Mouse (Mus musculus) bone marrow, adult 2 months (tissue): ENCODE measurements around the gene Hyal1. TPM values are rescaled to one million over a fixed set of nuclear protein-coding genes. Genes with fewer than 3 reads are reported as not detected.

Experiments used
- H3K27ac ChIP-seq: fragments of 200-500 bp; 2 replicates; pipeline ENCODE4 v1.5.1; 2012; ENCODE audit warnings: low read depth, mild to moderate bottlenecking, control low read depth, inconsistent platforms, low read length; ENCODE audit not compliant: control insufficient read depth, poor library complexity, insufficient read depth
- H3K4me1 ChIP-seq: fragments of 200-500 bp; 2 replicates; pipeline ENCODE4 v1.6.1; 2011; ENCODE audit warnings: low read length; ENCODE audit not compliant: control insufficient read depth, insufficient read depth
- H3K4me3 ChIP-seq: fragments of 200-500 bp; replicated peaks from 2 replicates; pipeline ENCODE3; 2011; ENCODE audit warnings: mild to moderate bottlenecking, low read depth, low read length, control low read depth; ENCODE audit not compliant: control insufficient read depth
- CTCF ChIP-seq: fragments of 200-500 bp; IDR thresholded peaks from 2 replicates; pipeline ENCODE4 v1.5.1; 2011; ENCODE audit warnings: low read length, control low read depth; ENCODE audit not compliant: control insufficient read depth, insufficient read depth
- POLR2A ChIP-seq: fragments of 200-500 bp; IDR thresholded peaks from 2 replicates; pipeline ENCODE4 v1.6.1; 2011; ENCODE audit warnings: low read depth, mild to moderate bottlenecking, control low read depth, low read length, borderline replicate concordance; ENCODE audit not compliant: control insufficient read depth
- WGBS: fragments of 180-500 bp; shearing (Covaris S2); methylation state at CpG from one replicate; pipeline ENCODE4 v1.1.7; 2018; 5-methylcytosine and 5-hydroxymethylcytosine counted together
- polyA plus RNA-seq: library from polyadenylated mRNA; stranded (reverse); fragments of >200 nt; gene quantifications from 2 replicates; pipeline ENCODE4 v1.2.4, GENCODE M21; 2011; ENCODE audit warnings: low replicate concordance; ENCODE audit not compliant: missing spikeins, insufficient read depth, insufficient read length

Gene Hyal1
- polyA plus RNA-seq, 1 experiment = 8.5 TPM

DNA sequence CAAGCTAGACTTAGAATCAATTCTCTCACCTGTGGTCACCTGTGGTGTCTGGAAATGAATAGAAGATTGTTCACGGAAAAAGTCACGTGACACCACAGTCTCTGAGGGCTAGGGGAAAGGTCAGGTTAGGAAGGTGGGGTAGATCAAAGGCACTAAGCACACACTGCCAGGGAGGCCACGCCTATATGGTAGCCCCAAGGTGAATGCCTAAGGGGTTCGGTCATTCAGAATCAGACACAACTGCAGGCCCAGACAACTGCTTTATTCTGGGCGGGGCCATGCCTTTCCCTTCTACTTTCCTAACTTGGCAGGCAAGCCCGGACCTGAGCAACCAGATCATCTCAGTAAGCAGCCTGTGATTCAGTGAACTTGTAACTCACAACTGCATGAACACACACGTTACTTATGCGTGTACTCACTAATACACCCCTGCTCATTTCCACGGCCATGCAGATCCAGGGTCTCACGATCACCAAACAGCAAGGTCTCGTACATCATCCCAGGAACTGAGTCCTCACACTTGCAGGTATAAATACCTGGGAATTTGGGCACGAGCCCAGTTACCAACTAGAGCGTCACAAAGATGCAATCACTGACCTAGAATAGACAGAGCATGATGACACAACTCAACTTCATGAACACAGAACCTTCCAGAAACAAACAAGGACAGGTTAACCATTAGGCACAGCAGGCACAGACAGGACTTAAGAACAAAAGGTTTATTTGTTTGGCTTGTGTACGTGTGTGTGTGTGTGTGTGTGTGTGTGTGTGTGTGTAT is 959 bp upstream of the Hyal1 start:
- WGBS = 85% methylated on average over 14 of the region's 14 CpGs
- H3K4me3 ChIP-seq = no peak overlapping the region
- TF ChIP-seq POLR2A (no peak), CTCF (no peak)
- no peak overlapping the region for H3K27ac ChIP-seq
- no peaks in the 10 kb centered on the region; the same call in 1 of the 2 replicates for H3K4me1 ChIP-seq

DNA sequence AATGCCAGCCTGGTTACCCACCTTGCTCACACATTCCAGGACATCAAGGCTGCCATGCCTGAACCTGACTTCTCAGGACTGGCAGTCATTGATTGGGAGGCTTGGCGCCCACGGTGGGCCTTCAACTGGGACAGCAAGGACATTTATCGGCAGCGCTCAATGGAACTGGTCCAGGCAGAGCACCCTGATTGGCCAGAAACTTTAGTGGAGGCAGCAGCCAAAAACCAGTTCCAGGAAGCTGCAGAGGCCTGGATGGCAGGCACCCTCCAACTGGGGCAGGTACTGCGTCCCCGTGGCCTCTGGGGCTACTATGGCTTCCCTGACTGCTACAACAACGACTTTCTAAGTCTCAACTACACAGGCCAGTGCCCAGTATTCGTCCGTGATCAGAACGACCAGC is 1.1 kb downstream of the Hyal1 start:
- H3K27ac ChIP-seq = no peak overlapping the region
- 94% methylated on average over 10 of the region's 10 CpGs for WGBS
- TF ChIP-seq POLR2A (no peak), CTCF (no peak)
- no peaks in the 10 kb centered on the region; the same call in 1 of the 2 replicates for H3K4me1 ChIP-seq
- H3K4me3 ChIP-seq = no peak overlapping the region

DNA sequence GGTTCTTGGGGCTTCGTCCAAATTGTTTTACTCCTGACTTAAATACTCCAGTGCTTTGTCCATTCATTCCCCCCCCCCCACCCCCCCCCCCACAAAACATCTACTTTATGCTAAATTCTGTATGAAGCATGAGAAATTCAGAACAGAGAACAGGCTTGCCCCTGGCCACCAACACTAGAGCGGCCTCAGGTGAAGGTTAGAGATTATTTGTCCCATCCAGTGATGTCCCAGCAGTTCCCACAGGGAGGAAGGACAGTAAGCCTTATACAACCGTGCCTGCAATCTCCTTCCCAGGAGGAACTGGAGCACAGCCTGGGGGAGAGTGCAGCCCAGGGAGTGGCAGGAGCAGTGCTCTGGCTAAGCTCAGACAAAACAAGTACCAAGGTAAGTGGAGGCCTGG is 1.9 kb downstream of the Hyal1 start, which contains the start of gene Naa80:
Naa80 (plus strand) TSS at position 301 of the 400 bp plus-strand sequence.
- Histone ChIP-seq H3K4me3 (no peak within 1 kb of the TSS), H3K4me1 (no peaks in the 10 kb centered on the region; the same call in 1 of the 2 replicates), H3K27ac (no peak within 1 kb of the TSS)
- WGBS = 78% methylated on average over 3 of the region's 3 CpGs
- no peak for TF ChIP-seq CTCF
- TF ChIP-seq POLR2A = no peak

DNA sequence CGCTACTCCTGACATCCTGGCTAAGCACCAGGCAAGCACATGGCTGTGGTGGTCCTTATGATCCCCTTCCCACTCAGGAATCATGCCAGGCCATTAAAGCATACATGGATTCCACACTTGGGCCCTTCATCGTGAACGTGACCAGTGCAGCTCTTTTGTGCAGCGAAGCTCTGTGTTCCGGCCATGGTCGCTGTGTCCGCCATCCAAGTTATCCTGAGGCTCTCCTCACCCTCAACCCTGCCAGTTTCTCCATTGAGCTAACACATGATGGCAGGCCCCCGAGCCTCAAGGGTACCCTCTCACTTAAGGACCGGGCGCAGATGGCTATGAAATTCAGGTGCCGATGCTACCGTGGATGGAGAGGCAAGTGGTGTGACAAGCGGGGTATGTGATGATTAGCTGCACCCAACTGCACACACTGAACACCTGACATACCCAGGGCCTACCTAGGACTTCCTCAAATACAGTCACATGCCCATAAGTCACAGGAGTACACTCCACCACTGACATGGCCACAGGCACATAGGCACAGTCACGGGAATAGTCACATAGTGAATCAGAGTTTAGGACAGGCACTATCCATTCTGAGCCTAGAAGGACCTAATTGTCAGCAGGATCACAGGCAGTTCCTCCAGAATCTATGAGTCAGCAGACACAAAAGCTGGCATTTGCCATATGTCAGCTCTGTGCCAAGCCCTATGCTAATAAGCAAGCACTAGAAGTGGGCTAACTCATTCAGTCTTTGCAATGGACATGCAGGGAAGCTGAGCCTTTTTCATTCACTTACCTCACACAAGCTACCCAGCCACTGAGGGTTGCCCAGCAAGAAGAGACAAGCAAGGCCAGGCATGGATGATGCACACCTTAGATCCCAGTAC is 2.5 kb downstream of the Hyal1 start:
- no peak for TF ChIP-seq POLR2A
- TF ChIP-seq CTCF = no peak
- no peaks in the 10 kb centered on the region; the same call in 1 of the 2 replicates for H3K4me1 ChIP-seq
- no peak overlapping the region for H3K4me3 ChIP-seq
- WGBS = 90% methylated on average over 14 of the region's 14 CpGs
- H3K27ac ChIP-seq = no peak overlapping the region

DNA sequence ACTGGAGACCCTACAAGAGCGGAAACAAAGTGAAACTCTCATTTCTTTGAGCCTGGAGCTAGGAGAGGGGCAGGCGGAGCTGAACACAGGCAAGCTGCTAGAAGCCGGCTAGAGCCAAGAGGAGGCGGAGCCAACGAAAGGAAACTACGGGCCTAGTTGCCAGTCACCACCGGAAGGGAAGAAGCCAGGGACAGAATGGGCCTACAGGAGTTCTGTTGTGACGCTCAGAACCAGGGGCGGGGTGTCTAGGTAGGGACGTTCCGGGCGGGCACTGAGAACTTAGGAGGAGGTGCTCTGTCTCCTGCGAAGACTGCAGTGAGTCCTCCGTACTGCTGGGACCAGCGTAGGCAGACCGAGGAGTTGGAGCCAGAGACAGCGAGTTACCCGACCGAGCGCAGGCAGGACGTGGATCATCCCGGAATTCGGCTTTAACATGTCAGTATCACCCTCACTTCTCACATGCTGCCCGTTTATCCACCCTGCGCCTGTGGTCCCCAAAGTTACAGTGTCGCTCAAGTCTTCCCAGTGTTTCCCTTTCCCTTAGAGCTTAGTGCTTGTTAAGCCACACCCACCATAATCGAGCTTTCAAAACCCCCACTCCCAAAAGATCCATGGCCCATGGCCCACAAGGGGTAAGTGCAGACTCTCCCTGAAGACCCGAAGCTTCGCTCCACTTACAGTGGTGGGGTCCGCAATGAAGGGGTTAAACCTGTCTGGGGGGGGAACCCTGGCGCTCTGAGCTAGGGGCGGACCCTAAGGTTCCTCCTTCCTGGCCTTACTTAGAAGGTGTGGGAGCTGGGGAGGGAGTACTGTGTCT is 4.0 kb downstream of the Hyal1 start, which contains the start of gene Hyal3:
Hyal3 (plus strand) TSS at position 318 of the 817 bp plus-strand sequence.
- Histone ChIP-seq H3K4me1 (no peaks in the 10 kb centered on the region; the same call in 1 of the 2 replicates), H3K4me3 (peak within 1 kb of the TSS; percentile 90), H3K27ac (peak within 1 kb of the TSS; percentile 91)
- TF ChIP-seq POLR2A (no peak; the same call in none of the 2 replicates), CTCF (no peak; the same call in 1 of the 2 replicates)
- WGBS = under 1% methylated on average over 32 of the region's 32 CpGs

DNA sequence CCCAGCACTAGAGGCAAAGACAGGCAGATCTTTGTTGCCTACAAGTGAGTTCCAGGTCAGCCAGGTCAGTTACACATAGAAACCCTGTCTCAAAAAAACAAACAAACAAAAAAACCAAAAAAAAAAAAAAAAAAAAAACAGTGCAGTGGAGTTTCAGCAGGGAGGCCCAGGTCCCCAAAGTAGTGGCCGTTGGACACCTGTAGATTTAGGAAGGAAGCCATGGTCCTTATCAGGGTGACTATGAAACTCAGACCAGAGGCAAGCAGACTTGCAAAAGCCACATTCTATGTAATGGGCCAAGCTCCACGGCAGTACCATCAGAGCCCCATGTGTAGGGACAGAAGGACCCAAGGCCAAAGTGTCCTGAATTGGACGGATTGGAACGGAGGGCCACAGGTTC is 4.9 kb downstream of the Hyal1 start:
- Histone ChIP-seq H3K4me3 (peak overlapping the region; percentile 90), H3K27ac (peak overlapping the region; percentile 91), H3K4me1 (peaks cover 1% of the 10 kb centered on the region; the same call in 1 of the 2 replicates)
- TF ChIP-seq CTCF = no peak
- TF ChIP-seq POLR2A = no peak
- WGBS = 22% methylated on average over 4 of the region's 4 CpGs

DNA sequence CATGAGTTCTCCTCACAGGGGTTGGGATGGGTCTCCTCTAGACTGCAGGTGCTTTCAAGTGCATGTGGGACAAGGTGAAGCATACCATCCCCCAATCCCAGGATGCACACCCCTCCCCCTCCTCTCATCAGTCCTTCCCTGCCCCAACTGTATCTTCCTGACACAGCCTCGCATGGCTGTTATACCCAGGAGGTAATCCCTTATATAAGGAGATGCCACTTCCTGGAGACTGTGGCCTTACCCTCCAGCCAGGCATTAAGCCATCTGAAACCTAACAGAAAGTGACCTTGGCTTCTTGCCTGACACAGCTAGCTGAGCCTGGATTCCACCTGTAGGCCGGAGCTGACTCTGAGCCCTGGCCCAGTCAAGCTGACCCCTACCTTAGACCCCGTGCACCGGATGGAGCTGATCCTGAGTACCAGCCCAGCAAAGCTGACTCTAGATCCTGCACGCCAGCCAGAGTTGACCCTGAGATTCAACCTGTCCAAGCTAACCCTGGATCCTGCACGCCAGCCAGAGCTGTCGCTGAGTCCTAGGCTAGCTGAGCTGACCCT is 5.9 kb downstream of the Hyal1 start:
- WGBS = 77% methylated on average over 7 of the region's 7 CpGs
- no peak for TF ChIP-seq CTCF
- no peak for TF ChIP-seq POLR2A
- Histone ChIP-seq H3K4me1 (peaks cover 1% of the 10 kb centered on the region; the same call in 1 of the 2 replicates), H3K4me3 (no peak overlapping the region), H3K27ac (peak overlapping the region; percentile 56)

DNA sequence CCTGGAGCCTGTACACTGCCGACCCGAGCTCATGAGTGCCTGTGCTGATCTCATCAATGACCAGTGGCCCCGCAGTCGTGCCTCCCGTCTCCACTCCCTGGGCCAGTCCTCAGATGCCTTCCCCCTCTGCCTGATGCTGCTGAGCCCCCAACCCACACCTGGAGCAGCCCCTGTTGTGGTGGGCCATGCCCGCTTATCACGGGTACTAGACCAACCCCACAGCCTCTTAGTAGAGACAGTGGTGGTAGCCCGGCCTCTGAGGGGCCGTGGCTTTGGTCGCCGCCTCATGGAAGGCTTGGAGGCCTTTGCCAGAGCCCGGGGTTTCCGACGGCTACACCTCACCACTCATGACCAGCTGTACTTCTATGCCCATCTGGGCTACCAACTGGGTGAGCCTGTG is 6.4 kb downstream of the Hyal1 start:
- H3K4me1 ChIP-seq = peaks cover 1% of the 10 kb centered on the region; the same call in 1 of the 2 replicates
- TF ChIP-seq POLR2A = no peak
- no peak for TF ChIP-seq CTCF

More for the DNA sequence above, 6.4 kb downstream of the Hyal1 start:
- WGBS = 92% methylated on average over 14 of the region's 14 CpGs
- Histone ChIP-seq H3K27ac (no peak overlapping the region; the same call in 1 of the 2 replicates), H3K4me3 (no peak overlapping the region)
